Mouse (Mus musculus) ES-E14 (cell line): ENCODE data around the gene Col1a1. TPM values are rescaled to one million over a fixed set of nuclear protein-coding genes. Genes with fewer than 3 reads are reported as not detected.

Experiments used
- DNase-seq: peaks from one replicate; pipeline ENCODE4 v3.0.0-alpha.2; 2013; ENCODE audit warnings: low read depth, low spot score
- H3K27ac ChIP-seq: 2 replicates; pipeline ENCODE4 v1.5.1; 2012; ENCODE audit warnings: low read depth, mild to moderate bottlenecking, low read length, moderate library complexity, mixed read lengths; ENCODE audit not compliant: poor library complexity, insufficient read depth, severe bottlenecking
- H3K36me3 ChIP-seq: 2 replicates; pipeline ENCODE4 v1.6.1; 2012; ENCODE audit warnings: mild to moderate bottlenecking, low read length, moderate library complexity, mixed read lengths; ENCODE audit not compliant: control insufficient read depth, poor library complexity, insufficient read depth, severe bottlenecking
- H3K4me1 ChIP-seq, 2 experiments: fragments of 150-350 bp in 1 of 2; sonication (generic) in 1 of 2; 2 replicates each; pipeline ENCODE4 v1.6.1; 2012; ENCODE audit warnings: low read length in 2 of 2, mild to moderate bottlenecking in 1 of 2, mixed read lengths in 1 of 2; ENCODE audit not compliant: control insufficient read depth in 2 of 2, insufficient read depth in 2 of 2, poor library complexity in 1 of 2
- H3K4me3 ChIP-seq, 2 experiments: fragments of 150-350 bp in 1 of 2; sonication (generic) in 1 of 2; 2 replicates each; pipeline ENCODE4 v1.5.1; 2012; ENCODE audit warnings: low read length in 2 of 2, low read depth in 1 of 2, mild to moderate bottlenecking in 1 of 2, mixed read lengths in 1 of 2; ENCODE audit not compliant: insufficient read depth in 1 of 2, poor library complexity in 1 of 2, severe bottlenecking in 1 of 2
- H3K9ac ChIP-seq: 2 replicates; pipeline ENCODE4 v1.6.1; 2012; ENCODE audit warnings: low read depth, mild to moderate bottlenecking, low read length, mixed read lengths; ENCODE audit not compliant: poor library complexity, insufficient read depth, severe bottlenecking
- H3K9me3 ChIP-seq: fragments of 150-350 bp; sonication (generic); 2 replicates; pipeline ENCODE4 v1.6.1; 2012; ENCODE audit warnings: low read depth, mild to moderate bottlenecking, low read length; ENCODE audit not compliant: control insufficient read depth, insufficient read depth
- CHD2 ChIP-seq: IDR thresholded peaks from 2 replicates; pipeline ENCODE4 v1.6.1; 2014; ENCODE audit warnings: mild to moderate bottlenecking, low read depth, low read length, inconsistent platforms
- HCFC1 ChIP-seq: IDR thresholded peaks from 2 replicates; pipeline ENCODE4 v1.6.1; 2012; ENCODE audit warnings: low read length, inconsistent platforms, borderline replicate concordance; ENCODE audit not compliant: insufficient read depth
- MAFK ChIP-seq: IDR thresholded peaks from 2 replicates; pipeline ENCODE4 v1.6.1; 2014; ENCODE audit warnings: mild to moderate bottlenecking, low read depth, low read length, inconsistent platforms; ENCODE audit not compliant: insufficient read depth
- ZC3H11A ChIP-seq: IDR thresholded peaks from 2 replicates; pipeline ENCODE4 v1.6.1; 2012; ENCODE audit warnings: low read depth, mild to moderate bottlenecking, inconsistent platforms, low read length, borderline replicate concordance
- ZNF384 ChIP-seq: IDR thresholded peaks from 2 replicates; pipeline ENCODE4 v1.6.1; 2012; ENCODE audit warnings: low read depth, low read length, inconsistent platforms
- in situ Hi-C, 2 experiments: fragments of 600-800 bp; cut with MboI; formaldehyde crosslinking; loops; one replicate each; pipeline ENCODE4 v1.15.1; 2025; ENCODE audit warnings: low sequenced_read_pairs in 2 of 2, inconsistent platforms in 1 of 2; ENCODE audit not compliant: unreplicated experiment in 2 of 2
- total RNA-seq: library from RNA; depleted of rRNA; stranded (reverse); fragments of 300-350 nt; gene quantifications from 2 replicates; pipeline ENCODE4 v1.2.3, GENCODE M21; 2012

Col1a1 gene
- total RNA-seq, 1 experiment, result 125 TPM

DNA sequence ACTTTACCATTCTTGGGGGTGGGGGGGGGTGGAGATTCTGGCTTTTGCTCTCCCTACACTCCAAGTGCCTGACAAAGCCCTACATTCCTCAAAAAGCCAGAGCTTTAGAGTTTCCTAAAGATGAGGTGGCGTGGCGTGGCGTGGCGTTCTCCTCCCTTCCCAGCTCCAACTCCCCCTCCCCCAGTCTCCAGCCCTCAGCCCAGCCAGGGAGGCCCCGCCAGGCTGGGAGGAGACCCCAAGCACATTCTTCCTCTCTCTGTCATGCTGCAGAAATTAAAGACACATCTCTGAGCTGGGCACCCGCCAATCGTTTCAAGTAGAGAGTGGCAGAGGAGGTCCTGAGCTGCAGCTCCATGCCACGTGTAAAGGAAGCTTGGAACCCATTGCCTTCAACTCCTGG, 2.4 kb upstream of the Col1a1 start:
- no peak for TF ChIP-seq ZC3H11A
- TF ChIP-seq HCFC1, result no peak
- no peak for TF ChIP-seq ZNF384
- no peak for TF ChIP-seq MAFK
- TF ChIP-seq CHD2, result no peak
- in situ Hi-C loops, result no loop called here
- H3K4me1 ChIP-seq, result peaks cover 5 to 9% of the 10 kb centered on the region in 2 experiments; a peak in 2 of 4 replicates
- peak overlapping the region in 1 of 2 experiments; percentile 42; a peak in 2 of 4 replicates for H3K4me3 ChIP-seq
- DNase-seq, result no peak
- H3K9me3 ChIP-seq, result no peaks in the 10 kb centered on the region
- H3K36me3 ChIP-seq, result no peaks in the 10 kb centered on the region
- H3K27ac ChIP-seq, result no peak overlapping the region
- no peak overlapping the region for H3K9ac ChIP-seq

DNA sequence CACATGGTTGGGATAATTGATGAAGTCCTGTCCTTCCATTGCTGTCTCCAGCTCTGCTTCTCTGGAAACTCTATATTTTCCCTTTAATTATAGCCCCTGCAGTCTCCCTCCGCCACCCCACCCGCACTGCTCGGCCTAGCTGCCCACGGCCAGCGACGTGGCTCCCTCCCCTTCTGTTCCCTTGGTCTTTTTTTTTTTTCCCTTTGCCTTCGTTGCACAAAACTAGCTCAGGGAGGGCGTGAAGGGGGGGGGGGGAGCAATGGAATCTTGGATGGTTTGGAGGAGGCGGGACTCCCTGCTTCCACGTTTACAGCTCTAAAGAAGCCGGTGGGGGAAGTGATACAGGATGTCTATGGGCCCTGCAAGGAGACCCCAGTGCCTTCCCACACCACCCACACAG, 1.5 kb upstream of the Col1a1 start:
- no peak overlapping the region for H3K9ac ChIP-seq
- in situ Hi-C loops, result no loop called here
- H3K27ac ChIP-seq, result no peak overlapping the region

DNA sequence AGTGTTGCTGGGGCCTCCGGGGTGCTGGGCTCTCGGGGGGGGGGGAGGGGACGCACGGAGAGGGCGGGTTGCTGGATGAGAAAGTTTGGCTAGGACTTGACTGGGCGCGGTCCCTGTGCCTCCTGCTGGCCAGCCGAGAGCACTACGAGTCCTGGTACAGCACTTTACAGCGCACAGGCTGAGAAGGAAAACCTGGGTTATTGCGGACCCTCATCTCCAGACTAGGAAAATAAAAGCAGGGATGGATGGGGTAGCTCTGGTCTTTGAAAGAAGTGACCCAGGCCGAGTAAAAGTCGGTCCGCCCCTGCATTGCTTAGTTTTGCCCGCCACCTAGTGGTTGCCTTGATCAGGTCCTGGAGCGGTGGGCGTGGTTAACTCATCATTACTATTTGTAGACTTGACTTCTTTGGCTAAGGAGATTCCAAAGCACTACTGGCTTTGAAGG, 849 bp downstream of the Col1a1 start:
- in situ Hi-C loops, result loop anchor here in 1 of 2 experiments (5.0 kb wide), 1 partner anchor 75 kb away; no protein-coding TSS in a partner anchor
- no peak overlapping the region for H3K27ac ChIP-seq

More for the DNA sequence above, 1.5 kb upstream of the Col1a1 start:
- DNase-seq, result no peak
- TF ChIP-seq ZC3H11A (no peak), HCFC1 (no peak), ZNF384 (no peak), CHD2 (no peak), MAFK (no peak)
- no peaks in the 10 kb centered on the region for H3K36me3 ChIP-seq
- no peak overlapping the region for H3K4me3 ChIP-seq
- H3K9me3 ChIP-seq, result no peaks in the 10 kb centered on the region
- H3K4me1 ChIP-seq, result peaks cover 3 to 5% of the 10 kb centered on the region in 2 experiments; a peak in 1 of 4 replicates

DNA sequence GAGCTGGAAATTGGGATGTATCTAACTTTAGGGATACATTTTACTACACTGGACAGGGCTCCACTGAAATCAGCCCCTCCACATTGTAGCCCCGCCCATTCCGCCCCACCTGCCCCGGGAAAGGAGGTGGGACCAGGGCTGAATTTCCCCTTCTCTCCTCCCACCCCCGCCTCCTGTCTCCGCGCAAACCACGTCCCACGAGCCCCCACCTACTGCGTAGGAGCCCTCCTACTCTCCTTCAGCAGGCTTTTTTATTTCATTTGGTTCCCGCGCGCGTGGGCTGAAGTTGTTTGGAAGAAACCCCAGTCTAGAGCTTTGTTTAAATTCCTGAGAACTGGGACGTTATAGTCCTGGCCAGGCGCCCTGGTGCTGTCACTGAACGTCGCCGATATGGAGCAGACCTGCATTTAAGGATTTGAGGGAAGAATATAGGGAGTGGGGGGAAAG, 1.3 kb downstream of the Col1a1 start:
- Histone ChIP-seq H3K9me3 (no peaks in the 10 kb centered on the region), H3K36me3 (no peaks in the 10 kb centered on the region), H3K4me1 (peaks cover 0 to 3% of the 10 kb centered on the region in 2 experiments; a peak in 1 of 4 replicates), H3K9ac (peak overlapping the region; percentile 43), H3K27ac (no peak overlapping the region), H3K4me3 (peak overlapping the region; percentile 53 to 57)
- no peak for TF ChIP-seq HCFC1
- no peak for TF ChIP-seq CHD2
- TF ChIP-seq ZC3H11A, result no peak
- no peak for TF ChIP-seq ZNF384
- no peak for TF ChIP-seq MAFK
- DNase-seq, result no peak
- in situ Hi-C loops, result loop anchor here in 1 of 2 experiments (5.0 kb wide), 1 partner anchor 75 kb away; no protein-coding TSS in a partner anchor

More for the DNA sequence above, 849 bp downstream of the Col1a1 start:
- Histone ChIP-seq H3K4me3 (peak overlapping the region; percentile 53 to 57), H3K9me3 (no peaks in the 10 kb centered on the region), H3K9ac (peak overlapping the region; percentile 40; the same call in 1 of the 2 replicates), H3K36me3 (no peaks in the 10 kb centered on the region), H3K4me1 (peaks cover 0 to 3% of the 10 kb centered on the region in 2 experiments; a peak in 1 of 4 replicates)
- DNase-seq, result peak; percentile 91
- peak; percentile 47; the same call in 1 of the 2 replicates for TF ChIP-seq ZC3H11A
- no peak for TF ChIP-seq MAFK

DNA sequence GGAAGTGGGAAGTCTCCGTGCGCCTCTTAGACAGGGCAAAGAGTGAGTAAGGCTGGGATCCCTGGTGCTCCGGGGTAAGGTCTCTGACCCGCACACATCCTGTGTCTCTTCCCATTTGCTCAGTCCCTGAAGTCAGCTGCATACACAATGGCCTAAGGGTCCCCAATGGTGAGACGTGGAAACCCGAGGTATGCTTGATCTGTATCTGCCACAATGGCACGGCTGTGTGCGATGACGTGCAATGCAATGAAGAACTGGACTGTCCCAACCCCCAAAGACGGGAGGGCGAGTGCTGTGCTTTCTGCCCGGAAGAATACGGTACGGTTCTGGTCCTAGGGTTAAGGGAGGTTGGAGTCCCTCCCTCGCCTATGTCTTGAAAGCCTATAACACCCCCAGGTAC, 1.8 kb downstream of the Col1a1 start:
- TF ChIP-seq ZC3H11A (no peak), ZNF384 (no peak), CHD2 (no peak), MAFK (no peak), HCFC1 (no peak)
- DNase-seq, result no peak
- no peak overlapping the region for H3K27ac ChIP-seq
- H3K4me1 ChIP-seq, result peaks cover 0 to 3% of the 10 kb centered on the region in 2 experiments; a peak in 1 of 4 replicates
- H3K9ac ChIP-seq, result peak overlapping the region; percentile 43; the same call in 1 of the 2 replicates
- in situ Hi-C loops, result loop anchor here in 1 of 2 experiments (5.0 kb wide), 1 partner anchor 75 kb away; no protein-coding TSS in a partner anchor
- H3K36me3 ChIP-seq, result no peaks in the 10 kb centered on the region
- peak overlapping the region; percentile 53 to 57 for H3K4me3 ChIP-seq
- H3K9me3 ChIP-seq, result no peaks in the 10 kb centered on the region
